Mouse (Mus musculus) pancreas, adult 10 weeks (tissue): ENCODE results near the gene Ubtfl1. TPM values are rescaled to one million over a fixed set of nuclear protein-coding genes. Genes with fewer than 3 reads are reported as not detected.

ENCODE experiments used
- polyA plus RNA-seq: library from polyadenylated mRNA; stranded (reverse); fragments of 350-450 nt; fragmentation: Illumina TruSeq; extraction: RNeasy Lipid Tissue Mini Kit (QIAGEN cat#74804); gene quantifications from one replicate; pipeline ENCODE4 v1.2.3, GENCODE M21; 2015; ENCODE audit warnings: low read depth, low replicate concordance; ENCODE audit not compliant: insufficient read depth

The Ubtfl1 gene
- polyA plus RNA-seq, result not detected

GRCm38 (mm10) chr9:18404118-18404517 lies at the start of gene Ubtfl1:
Gene Ubtfl1 (plus strand): TSS chr9:18404418.

DNA sequence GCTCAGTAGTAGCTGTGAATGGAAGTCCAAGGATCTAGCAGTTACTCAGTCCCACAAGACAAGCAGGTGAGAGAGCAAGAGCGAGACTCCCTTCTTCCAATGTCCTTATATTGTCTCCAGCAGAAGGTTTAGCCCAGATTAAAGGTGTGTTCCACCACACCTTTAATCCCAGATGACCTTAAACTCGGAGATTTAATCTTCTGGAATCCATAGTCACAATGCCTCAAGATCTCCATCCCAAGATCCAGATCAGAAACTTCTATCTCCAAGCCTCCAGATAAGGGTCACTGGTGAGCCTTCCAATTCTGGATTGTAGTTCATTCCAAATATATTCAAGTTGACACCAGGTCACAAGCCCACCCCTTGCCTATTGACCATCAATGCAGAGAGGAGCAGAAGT lies 1.3 kb upstream of the Ubtfl1 start, which contains the start of gene Naalad2:
Gene Naalad2 (minus strand): TSS at position 101 of the 400 bp plus-strand sequence.

GRCm38 (mm10) chr9:18430354-18430753 lies 26.1 kb downstream of the Ubtfl1 start, which contains the start of gene Mbd3l2:
Gene Mbd3l2 (plus strand): TSS chr9:18430654.

Other genes with a start within 250 kb of the Ubtfl1 start
- 8.9 TPM for gene Chordc1, start 112.3 kb upstream of the Ubtfl1 start, polyA plus RNA-seq
- 3.6 TPM for gene Naalad2, start 1.4 kb upstream of the Ubtfl1 start, polyA plus RNA-seq
- not detected for gene Mbd3l2, start 26.2 kb downstream of the Ubtfl1 start, polyA plus RNA-seq
- gene Zfp558, start 73.8 kb downstream of the Ubtfl1 start, polyA plus RNA-seq, result not detected
- gene Mbd3l1, start 73.9 kb downstream of the Ubtfl1 start, polyA plus RNA-seq, result not detected